Comparison of ENCODE assay signal across 12 mouse cellular contexts in the genomic region with DNA sequence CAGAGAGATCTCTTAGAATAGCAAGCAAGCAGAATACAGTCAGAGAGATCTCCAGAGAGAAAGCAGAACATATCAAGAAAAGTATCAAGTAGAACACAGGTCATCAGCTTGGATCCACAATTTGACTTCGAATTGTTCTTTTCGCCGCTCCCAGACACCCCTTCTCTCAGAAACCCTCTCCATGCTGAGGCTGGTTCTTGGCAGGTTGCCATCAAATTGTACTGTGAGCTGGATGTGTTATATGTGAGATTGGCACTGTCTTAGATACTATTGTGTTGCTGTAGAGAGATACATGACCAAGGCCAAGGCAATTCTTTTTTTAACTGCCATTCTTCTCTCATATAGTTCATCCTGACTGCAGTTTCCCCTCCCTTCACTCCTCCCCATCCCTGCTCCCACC.
"Had no signal": no experiment of that assay in that cellular context is flagged by ENCODE, and none has a peak within 500 bp of the region (broad histone marks: within the 10 kb centered on the region; RNA-seq: fewer than 3 reads in every experiment).

No protein-coding gene starts in this region.

- H3K9ac ChIP-seq: limb, embryonic 12.5 days; liver, embryonic 13.5 days; liver, postnatal 0 days; stomach, embryonic 15.5 days had no signal

- ATAC-seq: liver, postnatal 0 days; midbrain, embryonic 16.5 days had no signal

- H3K4me1 ChIP-seq: stomach, embryonic 15.5 days had no signal

- DNase-seq: kidney, adult 8-10 months; kidney, postnatal 25 days; liver; liver, embryonic 13.5 days; liver, postnatal 0 days; lung, postnatal 36 days; right cerebral cortex, postnatal 14 days; thymus, postnatal 14 days had no signal

- H3K4me2 ChIP-seq: limb, embryonic 12.5 days; liver, embryonic 13.5 days; midbrain, embryonic 11.5 days; stomach, embryonic 15.5 days had no signal

- H3K27me3 ChIP-seq: limb, embryonic 12.5 days; liver, embryonic 13.5 days; stomach, embryonic 15.5 days had no signal

- H3K9me3 ChIP-seq: liver, embryonic 13.5 days; stomach, embryonic 15.5 days had no signal

- H3K27ac ChIP-seq: limb, embryonic 12.5 days; liver, embryonic 13.5 days; stomach, embryonic 15.5 days had no signal

- H3K4me3 ChIP-seq: limb, embryonic 12.5 days; liver, embryonic 13.5 days; stomach, embryonic 15.5 days had no signal

- H3K36me3 ChIP-seq: limb, embryonic 12.5 days; stomach, embryonic 15.5 days had no signal
